Mouse (Mus musculus) bone marrow macrophage, adult 2 months (primary cell): ENCODE measurements around the gene Ern1.

ENCODE experiments used
- CTCF ChIP-seq: IDR thresholded peaks from 2 replicates; pipeline ENCODE4 v1.5.1; 2012; ENCODE audit warnings: low read depth, mild to moderate bottlenecking, low read length, moderate library complexity
- POLR2A ChIP-seq: IDR thresholded peaks from 2 replicates; pipeline ENCODE4 v1.6.1; 2012; ENCODE audit warnings: mild to moderate bottlenecking, low read depth, low read length, borderline replicate concordance

- no peak for TF ChIP-seq CTCF
- TF ChIP-seq POLR2A: no peak
These were observed 49.0 kb downstream of the Ern1 start for GRCm38 (mm10) chr11:106438524-106439177.
